Mouse (Mus musculus): Measurements from ENCODE around the gene Irx2. TPM values are rescaled to one million over a fixed set of nuclear protein-coding genes. Genes with fewer than 3 reads are reported as not detected.

Gene Irx2
- polyA plus RNA-seq, 1 experiment from 2014 or later, result not detected

DNA sequence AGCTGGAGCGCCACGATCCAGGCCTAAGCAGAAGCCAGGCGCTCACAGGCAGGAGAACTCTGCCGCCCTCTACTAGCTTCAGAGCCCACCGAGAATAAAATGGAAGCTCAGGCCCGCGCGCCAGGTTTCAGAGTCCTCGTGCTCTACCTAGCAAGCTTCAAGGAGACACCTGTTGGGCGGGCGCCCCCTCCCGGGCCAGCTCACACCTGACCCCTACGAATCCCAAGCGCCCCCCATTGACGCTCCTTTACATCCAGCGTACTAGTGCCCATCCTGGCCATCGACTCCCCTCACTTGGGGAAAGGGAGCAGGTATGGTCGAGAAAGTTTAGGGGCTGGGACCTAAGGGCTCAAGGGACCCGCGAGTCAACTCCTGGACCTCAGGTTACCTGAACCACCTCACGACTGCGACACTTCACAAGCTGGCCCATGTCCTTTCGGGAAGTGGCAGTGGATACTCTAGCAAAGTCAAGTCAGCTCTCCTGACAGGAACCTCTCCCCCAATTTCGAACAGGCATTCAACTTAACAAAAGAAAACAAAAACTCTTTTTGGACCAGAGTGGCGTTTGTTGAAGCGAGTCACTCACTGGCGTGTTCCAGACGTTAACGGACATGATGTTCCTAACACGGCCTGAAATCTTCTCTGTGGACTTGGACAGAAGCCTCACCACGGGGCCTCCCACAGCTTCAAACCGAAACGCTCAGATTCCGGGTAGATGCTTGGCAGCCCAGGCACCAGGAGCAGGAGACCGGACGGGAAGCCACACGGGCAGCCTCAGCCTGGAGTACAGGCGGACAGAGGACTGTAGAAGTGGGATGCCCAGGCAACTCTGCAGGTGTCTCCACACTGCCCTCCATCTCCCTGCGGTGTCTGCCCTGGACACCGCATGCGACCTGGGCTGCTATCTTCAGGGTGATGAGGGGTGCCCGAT is 964 bp upstream of the Irx2 start:
- no peak for ATAC-seq (ENCODE audit: insufficient read depth)
- H3K27ac ChIP-seq (replicated peaks), result no peak overlapping the region
- H3K4me1 ChIP-seq (replicated peaks), result peaks cover 16% of the 10 kb centered on the region; the same call in 1 of the 2 replicates
- 2% methylated on average over 42 of the region's 42 CpGs for WGBS (ENCODE audit: insufficient replicate concordance)
- H3K4me3 ChIP-seq (replicated peaks), result peak overlapping the region; percentile 44
- peak overlapping the region; percentile 65 for H3K4me2 ChIP-seq
- H3K9me3 ChIP-seq (replicated peaks), result no peaks in the 10 kb centered on the region
- no peaks in the 10 kb centered on the region for H3K36me3 ChIP-seq (replicated peaks)
- peaks cover 100% of the 10 kb centered on the region for H3K27me3 ChIP-seq
- no peak overlapping the region for H3K9ac ChIP-seq

DNA sequence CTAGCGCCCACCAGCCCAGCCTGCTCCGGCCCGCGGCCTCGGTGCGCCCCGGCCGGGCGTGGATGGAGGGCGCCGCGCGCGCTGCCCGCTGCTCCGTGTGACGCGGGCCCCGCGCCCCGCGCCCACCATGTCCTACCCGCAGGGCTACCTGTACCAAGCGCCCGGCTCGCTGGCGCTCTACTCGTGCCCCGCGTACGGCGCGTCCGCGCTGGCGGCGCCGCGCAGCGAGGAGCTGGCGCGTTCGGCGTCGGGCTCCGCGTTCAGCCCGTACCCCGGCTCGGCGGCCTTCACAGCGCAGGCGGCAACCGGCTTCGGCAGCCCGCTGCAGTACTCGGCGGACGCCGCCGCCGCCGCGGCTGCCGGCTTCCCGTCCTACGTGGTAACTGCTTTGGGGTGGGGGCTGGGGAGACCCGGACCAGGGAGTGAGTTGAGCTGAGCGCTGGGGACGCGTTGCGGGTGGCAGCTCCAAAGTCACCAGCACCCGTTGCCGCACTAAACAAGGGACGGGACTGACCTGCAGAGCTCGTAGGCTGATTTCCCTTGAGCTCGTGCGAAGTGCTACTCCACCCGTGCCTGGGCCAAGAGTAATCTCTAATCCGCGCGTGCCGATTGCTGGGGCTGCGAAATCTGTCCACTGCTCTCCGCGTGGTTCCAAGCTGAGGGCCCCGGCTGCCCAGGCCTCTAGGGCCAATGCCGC is 463 bp downstream of the Irx2 start:
- peaks cover 98% of the 10 kb centered on the region for H3K27me3 ChIP-seq

DNA sequence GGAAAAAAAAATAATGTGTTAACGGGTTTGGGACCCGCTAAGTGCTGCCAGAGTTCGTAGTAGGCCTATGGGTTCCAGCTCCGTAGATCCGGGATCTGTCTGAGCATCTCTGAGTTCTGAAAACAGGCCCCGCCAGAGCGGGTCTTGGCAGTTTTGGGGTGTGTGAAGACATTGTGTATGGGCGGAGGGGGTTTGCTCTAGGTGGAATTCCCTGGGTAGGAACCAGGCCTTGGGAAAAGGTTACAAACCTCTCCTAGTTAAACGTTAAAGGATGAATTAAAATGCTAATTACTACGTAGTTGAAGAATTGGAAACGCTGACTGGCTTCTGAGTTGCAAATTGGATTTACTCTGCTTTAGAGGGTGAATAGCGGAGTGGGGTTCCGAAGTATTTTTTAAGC is 1.2 kb downstream of the Irx2 start:
- Histone ChIP-seq H3K4me2 (no peak overlapping the region), H3K27me3 (peaks cover 98% of the 10 kb centered on the region), H3K9ac (no peak overlapping the region), H3K27ac (replicated peaks) (no peak overlapping the region), H3K36me3 (replicated peaks) (no peaks in the 10 kb centered on the region), H3K4me1 (replicated peaks) (peaks cover 16% of the 10 kb centered on the region; the same call in 1 of the 2 replicates), H3K9me3 (replicated peaks) (no peaks in the 10 kb centered on the region), H3K4me3 (replicated peaks) (no peak overlapping the region)
- WGBS (ENCODE audit: insufficient replicate concordance), result 3% methylated on average over 13 of the region's 13 CpGs
- no peak for ATAC-seq (ENCODE audit: insufficient read depth)

More for the DNA sequence above, 463 bp downstream of the Irx2 start:
- no peaks in the 10 kb centered on the region for H3K36me3 ChIP-seq (replicated peaks)
- under 1% methylated on average over 87 of the region's 88 CpGs for WGBS (ENCODE audit: insufficient replicate concordance)
- peak overlapping the region; percentile 65 for H3K4me2 ChIP-seq
- no peak for ATAC-seq (ENCODE audit: insufficient read depth)
- H3K27ac ChIP-seq (replicated peaks), result no peak overlapping the region
- H3K9me3 ChIP-seq (replicated peaks), result no peaks in the 10 kb centered on the region
- H3K4me1 ChIP-seq (replicated peaks), result peaks cover 16% of the 10 kb centered on the region; the same call in 1 of the 2 replicates
- H3K4me3 ChIP-seq (replicated peaks), result peak overlapping the region; percentile 44
- H3K9ac ChIP-seq, result no peak overlapping the region

DNA sequence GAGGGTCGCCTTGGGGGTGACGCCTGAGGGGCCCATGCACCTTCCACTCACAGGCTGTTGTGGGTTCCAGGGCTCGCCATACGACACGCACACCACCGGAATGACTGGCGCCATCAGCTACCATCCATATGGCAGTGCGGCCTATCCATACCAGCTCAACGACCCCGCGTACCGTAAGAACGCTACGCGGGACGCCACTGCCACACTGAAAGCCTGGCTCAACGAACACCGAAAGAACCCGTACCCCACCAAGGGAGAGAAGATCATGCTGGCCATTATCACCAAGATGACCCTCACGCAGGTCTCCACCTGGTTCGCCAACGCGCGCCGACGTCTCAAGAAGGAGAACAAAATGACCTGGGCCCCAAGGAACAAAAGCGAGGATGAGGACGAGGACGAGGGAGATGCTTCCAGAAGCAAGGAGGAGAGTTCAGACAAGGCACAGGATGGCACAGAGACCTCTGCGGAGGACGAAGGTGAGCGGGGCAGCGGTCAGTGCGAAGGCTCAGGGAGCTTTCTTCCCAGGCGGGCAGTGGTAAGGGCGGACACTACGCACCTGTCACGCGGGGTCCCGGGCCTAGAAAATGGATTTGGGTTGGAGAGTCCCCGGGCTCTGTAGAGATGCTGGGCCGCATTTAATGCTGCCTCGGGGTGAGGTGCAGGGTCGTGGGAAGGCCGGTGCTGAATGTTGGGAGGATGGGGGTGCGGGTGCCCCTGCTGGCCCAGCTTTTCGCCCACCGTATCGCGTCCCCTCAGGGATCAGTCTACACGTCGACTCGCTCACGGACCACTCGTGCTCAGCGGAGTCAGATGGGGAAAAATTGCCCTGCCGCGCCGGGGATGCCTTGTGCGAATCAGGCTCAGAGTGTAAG is 2.1 kb downstream of the Irx2 start:
- ATAC-seq (ENCODE audit: insufficient read depth), result no peak
- Histone ChIP-seq H3K27ac (replicated peaks) (no peak overlapping the region), H3K4me3 (replicated peaks) (no peak overlapping the region), H3K27me3 (peaks cover 98% of the 10 kb centered on the region), H3K4me1 (replicated peaks) (peaks cover 14% of the 10 kb centered on the region; the same call in 1 of the 2 replicates), H3K36me3 (replicated peaks) (no peaks in the 10 kb centered on the region), H3K9ac (no peak overlapping the region), H3K9me3 (replicated peaks) (no peaks in the 10 kb centered on the region), H3K4me2 (no peak overlapping the region)
- WGBS (ENCODE audit: insufficient replicate concordance), result 3% methylated on average over 60 of the region's 60 CpGs

DNA sequence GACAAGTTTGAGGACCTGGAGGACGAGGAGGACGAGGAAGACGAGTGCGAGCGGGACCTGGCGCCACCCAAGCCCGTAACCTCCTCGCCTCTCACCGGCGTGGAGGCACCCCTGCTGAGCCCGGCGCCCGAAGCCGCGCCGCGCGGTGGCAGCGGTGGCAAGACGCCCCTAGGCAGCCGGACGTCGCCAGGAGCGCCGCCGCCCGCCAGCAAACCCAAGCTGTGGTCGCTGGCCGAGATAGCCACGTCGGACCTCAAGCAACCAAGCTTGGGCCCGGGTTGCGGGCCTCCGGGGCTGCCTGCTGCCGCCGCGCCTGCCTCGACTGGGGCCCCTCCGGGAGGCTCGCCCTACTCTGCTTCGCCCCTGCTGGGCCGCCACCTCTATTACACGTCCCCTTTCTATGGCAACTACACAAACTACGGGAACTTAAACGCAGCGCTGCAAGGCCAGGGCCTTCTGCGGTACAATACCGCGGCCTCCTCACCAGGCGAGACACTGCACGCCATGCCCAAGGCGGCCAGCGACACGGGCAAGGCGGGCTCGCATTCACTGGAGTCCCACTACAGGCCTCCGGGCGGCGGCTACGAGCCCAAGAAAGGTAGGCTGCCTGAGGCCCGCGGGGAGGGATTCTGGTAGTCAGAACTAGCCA is 2.9 kb downstream of the Irx2 start:
- 2% methylated on average over 62 of the region's 62 CpGs for WGBS (ENCODE audit: insufficient replicate concordance)
- Histone ChIP-seq H3K9me3 (replicated peaks) (no peaks in the 10 kb centered on the region), H3K27ac (replicated peaks) (no peak overlapping the region), H3K36me3 (replicated peaks) (no peaks in the 10 kb centered on the region), H3K4me1 (replicated peaks) (peaks cover 14% of the 10 kb centered on the region; the same call in 1 of the 2 replicates), H3K4me3 (replicated peaks) (no peak overlapping the region), H3K9ac (no peak overlapping the region), H3K27me3 (peaks cover 97% of the 10 kb centered on the region), H3K4me2 (no peak overlapping the region)
- ATAC-seq (ENCODE audit: insufficient read depth), result no peak

DNA sequence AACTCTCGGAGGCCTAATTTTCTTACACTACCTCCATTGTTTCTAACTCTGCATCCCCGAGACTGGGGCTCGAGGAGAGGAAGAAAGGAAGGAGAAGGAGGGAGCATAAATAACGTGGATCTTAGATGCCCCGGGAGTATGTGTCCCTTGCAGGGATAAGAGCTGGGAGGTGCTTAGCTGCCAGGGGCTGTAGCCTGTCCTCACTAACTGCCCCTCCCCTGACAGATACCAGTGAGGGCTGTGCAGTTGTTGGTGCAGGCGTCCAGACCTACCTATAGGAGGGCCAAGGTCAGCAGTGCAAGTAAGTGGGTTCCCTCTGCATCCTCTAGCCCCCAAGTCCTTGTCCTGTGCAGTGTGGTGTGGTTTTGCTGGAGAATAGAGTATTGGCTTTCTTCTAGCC is 3.7 kb downstream of the Irx2 start:
- Histone ChIP-seq H3K4me2 (no peak overlapping the region), H3K27ac (replicated peaks) (no peak overlapping the region), H3K36me3 (replicated peaks) (no peaks in the 10 kb centered on the region), H3K9me3 (replicated peaks) (no peaks in the 10 kb centered on the region), H3K27me3 (peaks cover 96% of the 10 kb centered on the region), H3K4me1 (replicated peaks) (peaks cover 14% of the 10 kb centered on the region; the same call in 1 of the 2 replicates), H3K9ac (no peak overlapping the region), H3K4me3 (replicated peaks) (no peak overlapping the region)
- no peak for ATAC-seq (ENCODE audit: insufficient read depth)
- WGBS (ENCODE audit: insufficient replicate concordance), result 10% methylated on average over 6 of the region's 6 CpGs

DNA sequence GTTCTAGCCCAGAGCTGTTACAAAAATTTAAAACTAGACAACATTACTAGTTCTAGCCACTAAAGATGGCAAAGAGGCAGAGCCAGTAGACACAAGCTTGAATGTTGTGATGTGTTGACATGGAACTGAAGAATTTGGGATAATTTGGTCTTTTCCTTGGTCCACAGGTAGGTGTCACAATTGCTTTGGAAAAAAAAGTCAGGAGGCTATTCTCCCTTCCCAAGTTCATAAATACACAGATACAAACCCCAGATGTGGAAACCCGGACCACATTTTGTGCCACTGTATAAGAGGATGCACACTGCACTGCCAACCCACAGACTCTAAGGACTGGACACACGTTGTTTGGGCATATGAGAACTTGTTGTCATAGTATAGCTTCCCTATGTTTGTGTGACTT is 4.5 kb downstream of the Irx2 start:
- Histone ChIP-seq H3K4me3 (replicated peaks) (no peak overlapping the region), H3K9me3 (replicated peaks) (no peaks in the 10 kb centered on the region), H3K9ac (no peak overlapping the region), H3K36me3 (replicated peaks) (no peaks in the 10 kb centered on the region), H3K4me2 (no peak overlapping the region), H3K27ac (replicated peaks) (no peak overlapping the region), H3K27me3 (peaks cover 96% of the 10 kb centered on the region), H3K4me1 (replicated peaks) (peaks cover 11% of the 10 kb centered on the region; the same call in 1 of the 2 replicates)
- ATAC-seq (ENCODE audit: insufficient read depth), result no peak
- 25% methylated on average over 2 of the region's 2 CpGs for WGBS (ENCODE audit: insufficient replicate concordance)

DNA sequence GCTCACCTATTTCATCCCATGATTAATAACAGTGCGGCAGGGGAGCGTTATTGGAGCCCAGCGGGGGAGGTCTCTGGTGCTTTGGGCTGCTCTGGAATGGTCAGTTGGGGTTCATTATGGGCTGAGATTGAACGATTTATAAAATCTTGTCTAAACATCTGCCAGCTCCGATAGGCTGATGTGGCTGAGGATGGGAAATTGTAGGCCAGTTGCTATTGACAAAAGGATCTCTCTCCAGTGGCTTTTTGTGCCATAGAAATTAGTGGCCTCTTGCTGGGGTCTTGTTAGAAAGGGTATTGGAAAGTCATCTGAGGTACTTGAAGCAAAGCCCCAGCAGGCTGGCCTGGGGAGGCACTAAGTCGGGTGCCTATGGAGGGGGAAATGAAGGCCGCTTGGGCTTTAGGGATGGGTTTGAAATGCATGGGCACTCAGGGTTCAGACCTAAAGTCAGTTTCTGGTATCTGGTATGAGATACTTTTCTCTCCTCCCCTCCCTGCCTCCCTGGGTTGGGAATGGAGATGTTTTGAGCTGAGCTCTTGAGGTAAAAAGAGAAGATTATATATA is 6.2 kb downstream of the Irx2 start:
- Histone ChIP-seq H3K4me1 (replicated peaks) (no peaks in the 10 kb centered on the region), H3K27me3 (peaks cover 96% of the 10 kb centered on the region), H3K27ac (replicated peaks) (no peak overlapping the region), H3K9me3 (replicated peaks) (no peaks in the 10 kb centered on the region), H3K4me2 (no peak overlapping the region), H3K36me3 (replicated peaks) (no peaks in the 10 kb centered on the region), H3K9ac (no peak overlapping the region), H3K4me3 (replicated peaks) (no peak overlapping the region)
- 7% methylated on average over 7 of the region's 7 CpGs for WGBS (ENCODE audit: insufficient replicate concordance)
- ATAC-seq (ENCODE audit: insufficient read depth), result no peak

DNA sequence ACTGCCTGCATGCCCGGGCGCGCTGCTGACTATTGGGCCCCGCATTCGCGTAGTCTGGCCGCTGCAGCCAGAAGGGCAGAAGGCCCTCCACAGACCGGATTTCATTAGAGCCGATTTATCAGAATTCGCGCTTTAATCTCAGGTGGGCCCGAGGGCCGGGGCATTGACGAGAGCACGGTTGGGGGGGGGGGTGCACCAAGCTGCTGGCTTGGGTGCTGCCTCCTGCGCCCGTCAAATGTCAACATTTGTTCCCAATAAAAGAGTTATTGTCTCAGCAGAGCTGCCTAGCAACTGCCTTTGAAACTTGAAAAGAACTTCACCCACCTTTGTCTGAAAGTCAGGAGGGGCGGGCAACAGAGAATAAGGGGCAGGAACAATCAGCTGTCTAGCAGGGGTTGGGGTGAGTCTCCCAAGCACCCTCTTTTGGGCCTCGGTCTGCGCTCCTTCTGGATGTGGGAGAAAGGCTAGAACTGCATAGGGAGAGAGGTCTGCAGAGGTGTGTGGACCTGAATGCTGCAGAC is 7.8 kb downstream of the Irx2 start:
- H3K27me3 ChIP-seq, result peaks cover 96% of the 10 kb centered on the region
- H3K4me1 ChIP-seq (replicated peaks), result no peaks in the 10 kb centered on the region
- H3K4me3 ChIP-seq (replicated peaks), result no peak overlapping the region
- H3K27ac ChIP-seq (replicated peaks), result no peak overlapping the region
- no peaks in the 10 kb centered on the region for H3K36me3 ChIP-seq (replicated peaks)
- WGBS (ENCODE audit: insufficient replicate concordance), result 3% methylated on average over 20 of the region's 20 CpGs
- ATAC-seq (ENCODE audit: insufficient read depth), result no peak
- no peaks in the 10 kb centered on the region for H3K9me3 ChIP-seq (replicated peaks)
- no peak overlapping the region for H3K9ac ChIP-seq
- H3K4me2 ChIP-seq, result no peak overlapping the region

DNA sequence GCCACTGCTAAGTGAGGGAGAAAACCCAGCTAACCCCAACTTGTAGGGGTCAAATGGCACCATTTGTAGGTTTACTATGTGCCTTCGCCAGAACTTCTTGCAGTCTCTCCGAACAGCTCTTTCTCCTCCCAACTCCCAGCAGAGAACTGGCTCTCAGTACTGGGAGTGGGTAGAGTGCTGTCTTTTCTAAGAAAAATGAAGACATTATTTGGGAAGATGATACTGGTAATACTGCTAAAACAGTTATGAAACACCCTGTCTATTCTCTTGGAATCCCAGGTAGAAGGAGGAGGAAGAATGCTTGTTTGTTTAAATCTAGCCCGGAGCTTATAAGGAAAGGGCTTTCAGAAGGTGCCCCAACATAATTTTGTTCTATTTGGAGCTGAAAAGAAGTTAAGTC is 8.9 kb downstream of the Irx2 start:
- Histone ChIP-seq H3K4me2 (no peak overlapping the region), H3K4me1 (replicated peaks) (no peaks in the 10 kb centered on the region), H3K27ac (replicated peaks) (no peak overlapping the region), H3K36me3 (replicated peaks) (no peaks in the 10 kb centered on the region), H3K27me3 (peaks cover 92% of the 10 kb centered on the region), H3K9me3 (replicated peaks) (no peaks in the 10 kb centered on the region), H3K9ac (no peak overlapping the region), H3K4me3 (replicated peaks) (no peak overlapping the region)
- WGBS (ENCODE audit: insufficient replicate concordance), result 4% methylated on average over 3 of the region's 3 CpGs
- ATAC-seq (ENCODE audit: insufficient read depth), result no peak
